Mouse (Mus musculus) embryonic fibroblast, embryonic 13.5 days (primary cell): ENCODE results near the gene BC024978.

Experiments used
- CTCF ChIP-seq: IDR thresholded peaks from 2 replicates; pipeline ENCODE4 v1.5.1; 2011; ENCODE audit warnings: mild to moderate bottlenecking, control low read depth, low read length, moderate library complexity, borderline replicate concordance; ENCODE audit not compliant: insufficient read depth
- POLR2A ChIP-seq: IDR thresholded peaks from 2 replicates; pipeline ENCODE4 v1.6.1; 2011; ENCODE audit warnings: low read depth, mild to moderate bottlenecking, control low read depth, low read length, moderate library complexity

- TF ChIP-seq POLR2A (no peak), CTCF (no peak)
Measured at GRCm38 (mm10) chr7:27197136-27197535, 1.6 kb downstream of the BC024978 start.
